Comparison of ENCODE assay signal across 25 mouse cellular contexts in genomic region chr5:144684184-144684583, GRCm38 (mm10).
"Had no signal": no experiment of that assay in that cellular context is flagged by ENCODE, and none has a peak within 500 bp of the region (broad histone marks: within the 10 kb centered on the region; RNA-seq: fewer than 3 reads in every experiment).

No protein-coding gene starts in this region.

- H3K9me3 ChIP-seq: embryonic facial prominence, embryonic 10.5 days; embryonic facial prominence, embryonic 12.5 days; embryonic facial prominence, embryonic 13.5 days; embryonic facial prominence, embryonic 15.5 days; forebrain, embryonic 10.5 days; forebrain, embryonic 12.5 days; forebrain, embryonic 13.5 days; forebrain, embryonic 15.5 days; heart, embryonic 10.5 days had no signal

- DNase-seq: cerebellum, adult 9-11 months; cerebellum, postnatal 10 days; cerebellum, postnatal 14 days; cerebellum, postnatal 25 days; cerebellum, postnatal 36 days; embryo, embryonic 11 days; forebrain, postnatal 0 days; gastrocnemius, adult 2 months; gastrocnemius, postnatal 10 days; gastrocnemius, postnatal 14 days; gastrocnemius, postnatal 25 days; gastrocnemius, postnatal 36 days; heart, adult 11 months; heart, adult 18-20 months; heart, adult 2 months had no signal

- H3K4me2 ChIP-seq: embryonic facial prominence, embryonic 12.5 days; embryonic facial prominence, embryonic 13.5 days; embryonic facial prominence, embryonic 15.5 days; forebrain, embryonic 12.5 days; forebrain, embryonic 13.5 days; forebrain, embryonic 15.5 days had no signal

- H3K4me3 ChIP-seq: embryonic facial prominence, embryonic 10.5 days; embryonic facial prominence, embryonic 12.5 days; embryonic facial prominence, embryonic 13.5 days; embryonic facial prominence, embryonic 15.5 days; erythroblast, embryonic 14.5 days; forebrain, embryonic 10.5 days; forebrain, embryonic 12.5 days; forebrain, embryonic 13.5 days; forebrain, embryonic 15.5 days; gastrocnemius, adult 2 months; heart, adult 2 months; heart, embryonic 10.5 days had no signal

- H3K36me3 ChIP-seq: embryonic facial prominence, embryonic 10.5 days; embryonic facial prominence, embryonic 12.5 days; embryonic facial prominence, embryonic 13.5 days; embryonic facial prominence, embryonic 15.5 days; forebrain, embryonic 10.5 days; forebrain, embryonic 12.5 days; forebrain, embryonic 15.5 days; heart, embryonic 10.5 days had no signal

- H3K27me3 ChIP-seq: embryonic facial prominence, embryonic 12.5 days; embryonic facial prominence, embryonic 13.5 days; embryonic facial prominence, embryonic 15.5 days; forebrain, embryonic 12.5 days; forebrain, embryonic 13.5 days; forebrain, embryonic 15.5 days had no signal

- H3K4me1 ChIP-seq: heart, embryonic 10.5 days had no signal

- H3K27ac ChIP-seq: embryonic facial prominence, embryonic 10.5 days; embryonic facial prominence, embryonic 12.5 days; embryonic facial prominence, embryonic 13.5 days; embryonic facial prominence, embryonic 15.5 days; forebrain, embryonic 10.5 days; forebrain, embryonic 12.5 days; forebrain, embryonic 13.5 days; forebrain, embryonic 15.5 days; gastrocnemius, adult 2 months; heart, adult 2 months; heart, embryonic 10.5 days had no signal

- H3K9ac ChIP-seq: embryonic facial prominence, embryonic 12.5 days; embryonic facial prominence, embryonic 13.5 days; embryonic facial prominence, embryonic 15.5 days; forebrain, embryonic 12.5 days; forebrain, embryonic 13.5 days; forebrain, embryonic 15.5 days; forebrain, postnatal 0 days had no signal
